Mouse (Mus musculus): ENCODE measurements around the gene Traf6. TPM values are rescaled to one million over a fixed set of nuclear protein-coding genes. Genes with fewer than 3 reads are reported as not detected.

Traf6 gene
- total and polyA plus RNA-seq, 3 experiments, result 10.5 to 16.8 (median 14.0) TPM

GRCm38 (mm10) chr2:101693043-101693442 is 14.8 kb downstream of the Traf6 start:
- in situ Hi-C loops (cut with MboI; ENCODE audit: low pct_ligation_motif_present, low pct_unique_long_range_greater_than_20kb, low sequenced_read_pairs), result no loop called here
- Histone ChIP-seq H3K36me3 (replicated peaks in 1 of 2; ENCODE audit: control insufficient read depth in 1 of 2, insufficient read depth in 1 of 2, low read length in 1 of 2) (peaks cover 59 to 81% of the 10 kb centered on the region in 2 experiments), H3K4me3 (replicated peaks in 1 of 3; ENCODE audit: low read depth in 2 of 3, low read length in 2 of 3, poor library complexity in 1 of 3) (no peak overlapping the region), H3K27me3 (replicated peaks) (no peaks in the 10 kb centered on the region), H3K27ac (ENCODE audit: insufficient read depth, low read depth) (no peak overlapping the region), H3K4me2 (ENCODE audit: insufficient read depth, low read depth, poor library complexity, severe bottlenecking) (no peak overlapping the region), H3K79me2 (replicated peaks; ENCODE audit: control insufficient read depth, extremely low read depth, insufficient read depth, poor library complexity, severe bottlenecking) (no peaks in the 10 kb centered on the region), H3K4me1 (ENCODE audit: control insufficient read depth in 1 of 2, insufficient read depth in 2 of 2) (no peaks in the 10 kb centered on the region), H3K9ac (ENCODE audit: insufficient read depth, low read depth) (no peak overlapping the region), H3K9me3 (replicated peaks; ENCODE audit: low read length) (no peaks in the 10 kb centered on the region)
- no peak for TF ChIP-seq BHLHE40 (IDR thresholded peaks at IDR 0.05; ENCODE audit: low read depth, low read length)
- dilution Hi-C loops (cut with MboI; ENCODE audit: extremely low pct_ligation_motif_present, extremely low pct_unique_long_range_greater_than_20kb, low sequenced_read_pairs), result no loop called here
- no peak for DNase-seq (ENCODE audit: extremely low read depth)

GRCm38 (mm10) chr2:101693577-101694215 is 15.5 kb downstream of the Traf6 start:
- in situ Hi-C loops (cut with MboI; ENCODE audit: low pct_ligation_motif_present, low pct_unique_long_range_greater_than_20kb, low sequenced_read_pairs) (no loop called here), dilution Hi-C loops (cut with MboI; ENCODE audit: extremely low pct_ligation_motif_present, extremely low pct_unique_long_range_greater_than_20kb, low sequenced_read_pairs) (no loop called here)
- no peaks in the 10 kb centered on the region for H3K79me2 ChIP-seq (replicated peaks; ENCODE audit: control insufficient read depth, extremely low read depth, insufficient read depth, poor library complexity, severe bottlenecking)
- peaks cover 57 to 84% of the 10 kb centered on the region in 2 experiments for H3K36me3 ChIP-seq (replicated peaks in 1 of 2; ENCODE audit: control insufficient read depth in 1 of 2, insufficient read depth in 1 of 2, low read length in 1 of 2)
- H3K4me3 ChIP-seq (replicated peaks in 1 of 3; ENCODE audit: low read depth in 2 of 3, low read length in 2 of 3, poor library complexity in 1 of 3), result no peak overlapping the region
- no peaks in the 10 kb centered on the region for H3K27me3 ChIP-seq (replicated peaks)
- H3K4me2 ChIP-seq (ENCODE audit: insufficient read depth, low read depth, poor library complexity, severe bottlenecking), result no peak overlapping the region
- no peaks in the 10 kb centered on the region for H3K9me3 ChIP-seq (replicated peaks; ENCODE audit: low read length)
- no peak overlapping the region for H3K9ac ChIP-seq (ENCODE audit: insufficient read depth, low read depth)
- H3K4me1 ChIP-seq (ENCODE audit: control insufficient read depth in 1 of 2, insufficient read depth in 2 of 2), result peaks cover 0 to 2% of the 10 kb centered on the region in 2 experiments; a peak in 1 of 4 replicates
- peak; percentile 24 for DNase-seq (ENCODE audit: extremely low read depth)
- H3K27ac ChIP-seq (ENCODE audit: insufficient read depth, low read depth), result no peak overlapping the region
- no peak for TF ChIP-seq BHLHE40 (IDR thresholded peaks at IDR 0.05; ENCODE audit: low read depth, low read length)
- no peak for TF ChIP-seq ZC3H11A (IDR thresholded peaks at IDR 0.05; ENCODE audit: low read depth, low read length)
- TF ChIP-seq HCFC1 (IDR thresholded peaks at IDR 0.05; ENCODE audit: low read depth, low read length), result no peak
- no peak for TF ChIP-seq IRF4 (IDR thresholded peaks at IDR 0.05; ENCODE audit: low read depth, low read length)
- TF ChIP-seq NRF1 (IDR thresholded peaks at IDR 0.05; ENCODE audit: low read depth, low read length), result no peak
- no peak for TF ChIP-seq USF1 (IDR thresholded peaks at IDR 0.05; ENCODE audit: low read depth, low read length)
- TF ChIP-seq CTCF (conservative IDR thresholded peaks at IDR 0.05 in 1 of 2, IDR thresholded peaks at IDR 0.05 in 1 of 2; ENCODE audit: low read depth in 2 of 2, low read length in 2 of 2), result peak in 1 of 2 experiments; percentile 72; a peak in 3 of 4 replicates
- TF ChIP-seq NELFE (IDR thresholded peaks at IDR 0.05; ENCODE audit: low read depth, low read length), result no peak
- peak; percentile 81 for TF ChIP-seq MEF2A (IDR thresholded peaks at IDR 0.05; ENCODE audit: borderline replicate concordance, low read depth, low read length)
- TF ChIP-seq POLR2A (IDR thresholded peaks at IDR 0.05; ENCODE audit: low read depth, low read length), result no peak
- TF ChIP-seq ZMIZ1 (IDR thresholded peaks at IDR 0.05; ENCODE audit: low read depth, low read length), result no peak
- peak; percentile 73 for TF ChIP-seq RAD21 (IDR thresholded peaks at IDR 0.05; ENCODE audit: low read depth, low read length)
- TF ChIP-seq UBTF (IDR thresholded peaks at IDR 0.05; ENCODE audit: low read depth, low read length), result no peak
- no peak for TF ChIP-seq GABPA (IDR thresholded peaks at IDR 0.05; ENCODE audit: insufficient replicate concordance, low read depth, low read length)
- no peak for TF ChIP-seq KAT2A (IDR thresholded peaks at IDR 0.05; ENCODE audit: insufficient replicate concordance, low read length)
- TF ChIP-seq MXI1 (IDR thresholded peaks at IDR 0.05; ENCODE audit: low read depth, low read length), result no peak
- TF ChIP-seq CHD1 (IDR thresholded peaks at IDR 0.05; ENCODE audit: low read depth, low read length), result no peak
- no peak for TF ChIP-seq MYC (IDR thresholded peaks at IDR 0.05; ENCODE audit: low read depth, low read length)
- no peak for TF ChIP-seq POLR2AphosphoS2 (IDR thresholded peaks at IDR 0.05; ENCODE audit: low read depth, low read length)
- TF ChIP-seq JUND (conservative IDR thresholded peaks at IDR 0.05; ENCODE audit: low read depth, low read length), result no peak
- TF ChIP-seq TCF12 (IDR thresholded peaks at IDR 0.05; ENCODE audit: low read depth, low read length), result no peak
- TF ChIP-seq EP300 (IDR thresholded peaks at IDR 0.05; ENCODE audit: low read length), result no peak
- no peak for TF ChIP-seq MAX (IDR thresholded peaks at IDR 0.05; ENCODE audit: low read length)
- no peak for TF ChIP-seq JUN (IDR thresholded peaks at IDR 0.05; ENCODE audit: insufficient read depth, low read depth, low read length)
- TF ChIP-seq E2F4 (IDR thresholded peaks at IDR 0.05; ENCODE audit: insufficient replicate concordance, low read depth, low read length), result no peak
- no peak for TF ChIP-seq SIN3A (IDR thresholded peaks at IDR 0.05; ENCODE audit: low read length)
- no peak for TF ChIP-seq MAZ (IDR thresholded peaks at IDR 0.05; ENCODE audit: low read depth, low read length)
- no peak for TF ChIP-seq ELF1 (IDR thresholded peaks at IDR 0.05; ENCODE audit: low read depth, low read length)
- no peak for TF ChIP-seq ZNF384 (IDR thresholded peaks at IDR 0.05; ENCODE audit: low read depth, low read length)
- TF ChIP-seq CHD2 (IDR thresholded peaks at IDR 0.05; ENCODE audit: low read length), result no peak
- TF ChIP-seq SMC3 (IDR thresholded peaks at IDR 0.05; ENCODE audit: low read depth, low read length), result peak; percentile 49
- no peak for TF ChIP-seq TBP (conservative IDR thresholded peaks at IDR 0.05; ENCODE audit: low read depth, low read length)
- TF ChIP-seq ETS1 (conservative IDR thresholded peaks at IDR 0.05; ENCODE audit: low read depth, low read length), result no peak
- TF ChIP-seq PAX5 (IDR thresholded peaks at IDR 0.05; ENCODE audit: low read length), result no peak
